Mouse (Mus musculus): ENCODE measurements around the gene Nutm1. TPM values are rescaled to one million over a fixed set of nuclear protein-coding genes. Genes with fewer than 3 reads are reported as not detected.

The Nutm1 gene
- polyA plus RNA-seq, 1 experiment from 2014 or later, result not detected

- DNase-seq (ENCODE audit: low spot score) (peak; percentile 93), ATAC-seq (replicated peaks; ENCODE audit: low FRiP score) (peak; percentile 90)
- under 1% methylated on average over 85 of the region's 85 CpGs for WGBS
- Histone ChIP-seq H3K4me2 (peak within 1 kb of the TSS; percentile 94), H3K27me3 (replicated peaks; ENCODE audit: control insufficient read depth, insufficient read depth, low read length) (no peaks in the 10 kb centered on the region), H3K9ac (ENCODE audit: low read depth, low read length) (peak within 1 kb of the TSS; percentile 78), H3K36me3 (ENCODE audit: control insufficient read depth, insufficient read depth, low read length) (no peaks in the 10 kb centered on the region), H3K4me3 (ENCODE audit: low read depth, low read length) (peak within 1 kb of the TSS; percentile 77), H3K9me3 (ENCODE audit: control insufficient read depth, low read length) (no peaks in the 10 kb centered on the region), H3K4me1 (replicated peaks; ENCODE audit: control insufficient read depth, insufficient read depth, low read length) (peaks cover 18% of the 10 kb centered on the region), H3K27ac (ENCODE audit: low read depth, low read length) (peak within 1 kb of the TSS; percentile 88)
These were observed 6.6 kb upstream of the Nutm1 start, which contains the start of gene Slc12a6 for GRCm38 (mm10) chr2:112265448-112266241. Slc12a6 (plus strand) TSS chr2:112265825.

DNA sequence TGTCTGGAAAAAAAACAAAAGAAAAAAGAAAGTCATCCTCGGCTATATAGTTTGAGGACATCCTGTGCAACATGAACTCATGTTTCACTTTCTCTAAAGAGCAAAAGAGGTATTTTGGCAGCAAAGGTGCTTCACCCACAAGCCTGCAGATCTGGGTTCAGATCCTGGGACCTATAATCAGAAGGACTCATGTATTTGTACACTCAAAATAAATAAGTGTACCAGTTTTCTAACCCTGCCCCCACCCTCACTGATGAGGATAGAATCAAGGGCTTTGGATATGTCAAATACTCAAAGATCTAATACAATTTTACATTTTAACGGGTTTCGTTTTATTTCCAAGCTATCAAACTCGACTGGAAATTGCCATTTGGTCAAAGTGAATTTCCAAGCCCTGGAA, 5.3 kb upstream of the Nutm1 start:
- Histone ChIP-seq H3K4me2 (peak overlapping the region; percentile 94), H3K4me3 (ENCODE audit: low read depth, low read length) (peak overlapping the region; percentile 77; the same call in 1 of the 2 replicates), H3K9me3 (ENCODE audit: control insufficient read depth, low read length) (no peaks in the 10 kb centered on the region), H3K27ac (ENCODE audit: low read depth, low read length) (no peak overlapping the region), H3K9ac (ENCODE audit: low read depth, low read length) (no peak overlapping the region), H3K4me1 (replicated peaks; ENCODE audit: control insufficient read depth, insufficient read depth, low read length) (peaks cover 14% of the 10 kb centered on the region), H3K27me3 (replicated peaks; ENCODE audit: control insufficient read depth, insufficient read depth, low read length) (no peaks in the 10 kb centered on the region), H3K36me3 (ENCODE audit: control insufficient read depth, insufficient read depth, low read length) (no peaks in the 10 kb centered on the region)
- ATAC-seq (replicated peaks; ENCODE audit: low FRiP score), result no peak
- whole genome bisulfite sequencing, result 70% methylated on average over 4 of the region's 4 CpGs
- no peak for DNase-seq (ENCODE audit: low spot score)

DNA sequence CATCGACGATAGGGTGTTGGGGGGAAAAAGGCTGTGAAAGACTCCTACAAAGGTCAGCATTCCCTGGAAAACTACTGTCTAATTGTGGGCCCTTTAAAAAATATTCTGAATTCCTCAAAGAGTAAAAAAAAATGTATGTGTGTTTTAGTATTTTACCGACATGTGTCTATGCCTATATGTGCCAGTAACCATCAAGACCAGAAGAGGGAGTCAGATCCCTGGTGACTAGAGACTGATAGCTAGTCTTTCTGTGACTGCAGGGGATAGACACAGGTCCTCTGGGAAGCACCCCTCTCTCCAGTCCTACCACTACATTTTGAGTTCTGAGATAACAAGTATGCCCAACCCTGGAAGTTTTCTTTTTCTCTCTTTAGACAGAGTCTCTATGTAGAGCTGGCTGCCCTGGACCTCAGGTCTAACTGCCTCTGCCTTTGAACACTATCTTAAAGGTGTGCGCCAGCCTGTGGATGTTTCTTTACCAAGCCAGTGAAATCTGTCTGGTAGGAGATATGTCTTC, 3.7 kb upstream of the Nutm1 start:
- ATAC-seq (replicated peaks; ENCODE audit: low FRiP score) (peak; percentile 42; the same call in 1 of the 2 replicates), DNase-seq (ENCODE audit: low spot score) (no peak)
- Histone ChIP-seq H3K36me3 (ENCODE audit: control insufficient read depth, insufficient read depth, low read length) (no peaks in the 10 kb centered on the region), H3K4me3 (ENCODE audit: low read depth, low read length) (peak overlapping the region; percentile 65), H3K4me2 (peak overlapping the region; percentile 69), H3K9ac (ENCODE audit: low read depth, low read length) (peak overlapping the region; percentile 77), H3K9me3 (ENCODE audit: control insufficient read depth, low read length) (no peaks in the 10 kb centered on the region), H3K4me1 (replicated peaks; ENCODE audit: control insufficient read depth, insufficient read depth, low read length) (peaks cover 14% of the 10 kb centered on the region), H3K27me3 (replicated peaks; ENCODE audit: control insufficient read depth, insufficient read depth, low read length) (no peaks in the 10 kb centered on the region), H3K27ac (ENCODE audit: low read depth, low read length) (peak overlapping the region; percentile 81; the same call in 1 of the 2 replicates)
- 26% methylated on average over 4 of the region's 4 CpGs for WGBS

- Histone ChIP-seq H3K27ac (ENCODE audit: low read depth, low read length) (peak within 1 kb of the TSS; percentile 81), H3K4me2 (peak within 1 kb of the TSS; percentile 69), H3K27me3 (replicated peaks; ENCODE audit: control insufficient read depth, insufficient read depth, low read length) (no peaks in the 10 kb centered on the region), H3K9ac (ENCODE audit: low read depth, low read length) (peak within 1 kb of the TSS; percentile 77), H3K36me3 (ENCODE audit: control insufficient read depth, insufficient read depth, low read length) (no peaks in the 10 kb centered on the region), H3K9me3 (ENCODE audit: control insufficient read depth, low read length) (no peaks in the 10 kb centered on the region), H3K4me3 (ENCODE audit: low read depth, low read length) (peak within 1 kb of the TSS; percentile 65), H3K4me1 (replicated peaks; ENCODE audit: control insufficient read depth, insufficient read depth, low read length) (peaks cover 14% of the 10 kb centered on the region)
- ATAC-seq (replicated peaks; ENCODE audit: low FRiP score) (peak; percentile 51), DNase-seq (ENCODE audit: low spot score) (peak; percentile 83)
- WGBS, result under 1% methylated on average over 36 of the region's 36 CpGs
These were observed 2.9 kb upstream of the Nutm1 start, which contains the start of gene Nop10 for GRCm38 (mm10) chr2:112261748-112262653. Nop10 (plus strand) TSS chr2:112261926.

DNA sequence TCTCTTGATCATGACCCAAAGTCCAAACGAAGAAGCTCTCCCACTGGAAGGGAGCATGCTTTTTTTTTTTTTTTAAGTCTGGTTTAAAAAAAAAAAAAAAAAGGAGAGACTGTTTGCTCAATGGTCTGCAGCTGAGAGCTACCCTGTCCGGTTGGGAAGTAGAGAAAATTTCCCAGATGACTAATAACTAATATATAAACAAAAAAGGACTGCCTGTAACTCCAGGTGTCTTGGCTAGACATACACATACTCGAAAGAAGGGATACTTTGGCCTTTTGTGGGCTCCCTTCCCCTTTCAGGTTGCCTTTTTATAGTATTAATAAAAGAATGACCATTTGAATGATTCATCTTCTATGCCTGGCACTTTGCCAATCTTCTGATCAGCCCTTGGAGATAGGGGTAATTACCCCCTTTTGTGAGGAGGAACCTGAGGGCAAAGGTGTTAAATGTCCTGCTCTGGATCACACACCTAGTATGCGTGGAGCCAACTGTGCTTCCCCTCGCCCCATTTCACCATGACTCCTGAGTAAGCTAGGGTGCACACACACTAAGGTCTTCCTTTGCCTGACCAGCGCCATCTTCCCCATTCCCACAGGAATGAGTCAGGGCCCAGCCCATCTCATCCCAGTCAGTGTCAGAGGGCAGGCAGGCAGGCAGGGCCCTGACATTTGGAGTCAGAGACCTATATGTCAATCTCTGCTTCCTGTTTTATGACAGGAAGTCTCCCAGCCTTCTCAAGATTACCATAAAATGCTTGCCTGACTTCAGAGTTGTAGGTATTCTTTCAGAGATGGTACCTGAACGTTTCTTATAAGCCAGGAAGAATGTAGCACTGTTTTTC, 4.2 kb downstream of the Nutm1 start:
- no peak overlapping the region for H3K4me2 ChIP-seq
- no peaks in the 10 kb centered on the region for H3K27me3 ChIP-seq (replicated peaks; ENCODE audit: control insufficient read depth, insufficient read depth, low read length)
- ATAC-seq (replicated peaks; ENCODE audit: low FRiP score), result no peak
- no peak overlapping the region for H3K9ac ChIP-seq (ENCODE audit: low read depth, low read length)
- no peaks in the 10 kb centered on the region for H3K36me3 ChIP-seq (ENCODE audit: control insufficient read depth, insufficient read depth, low read length)
- WGBS, result 67% methylated on average over 7 of the region's 7 CpGs
- no peaks in the 10 kb centered on the region for H3K4me1 ChIP-seq (replicated peaks; ENCODE audit: control insufficient read depth, insufficient read depth, low read length)
- DNase-seq (ENCODE audit: low spot score), result no peak
- H3K9me3 ChIP-seq (ENCODE audit: control insufficient read depth, low read length), result no peaks in the 10 kb centered on the region
- H3K4me3 ChIP-seq (ENCODE audit: low read depth, low read length), result no peak overlapping the region
- no peak overlapping the region for H3K27ac ChIP-seq (ENCODE audit: low read depth, low read length)

DNA sequence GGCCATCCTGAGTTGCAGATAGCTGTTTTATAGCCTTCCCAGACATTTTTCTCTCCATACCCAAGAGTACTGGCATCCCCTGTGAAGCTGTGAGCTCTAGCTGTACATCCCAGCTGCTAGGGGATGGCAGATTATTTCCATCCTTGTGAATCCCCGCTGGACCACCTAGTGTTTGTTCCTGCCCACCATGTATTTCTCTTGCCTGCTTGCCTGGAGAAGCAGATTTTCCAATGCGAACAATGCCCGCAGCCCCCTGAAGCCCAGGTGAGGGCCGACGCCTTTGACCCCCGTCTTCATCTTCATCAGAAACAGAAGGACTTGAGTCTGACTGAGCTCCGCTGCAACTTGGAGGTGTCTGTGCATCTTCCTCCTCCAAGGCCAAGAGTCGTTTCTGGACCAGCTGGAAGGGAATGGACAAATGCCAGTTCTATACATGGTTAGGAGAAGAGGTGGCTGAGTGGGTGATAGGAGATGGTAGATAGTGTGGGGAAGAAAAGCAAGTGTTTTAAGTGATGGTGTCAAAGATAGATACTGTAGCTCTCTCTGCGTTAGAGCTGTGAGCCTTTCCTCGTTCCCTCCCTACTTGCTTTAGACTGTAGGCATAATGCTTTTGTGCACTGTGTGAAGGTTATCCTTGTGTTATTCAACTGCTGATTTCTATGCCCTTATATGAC, 9.2 kb downstream of the Nutm1 start:
- 89% methylated on average over 10 of the region's 10 CpGs for WGBS
- Histone ChIP-seq H3K9me3 (ENCODE audit: control insufficient read depth, low read length) (no peaks in the 10 kb centered on the region), H3K4me1 (replicated peaks; ENCODE audit: control insufficient read depth, insufficient read depth, low read length) (no peaks in the 10 kb centered on the region), H3K4me2 (no peak overlapping the region), H3K36me3 (ENCODE audit: control insufficient read depth, insufficient read depth, low read length) (no peaks in the 10 kb centered on the region), H3K9ac (ENCODE audit: low read depth, low read length) (no peak overlapping the region), H3K27me3 (replicated peaks; ENCODE audit: control insufficient read depth, insufficient read depth, low read length) (no peaks in the 10 kb centered on the region), H3K4me3 (ENCODE audit: low read depth, low read length) (no peak overlapping the region), H3K27ac (ENCODE audit: low read depth, low read length) (no peak overlapping the region)
- DNase-seq (ENCODE audit: low spot score) (no peak), ATAC-seq (replicated peaks; ENCODE audit: low FRiP score) (no peak)

DNA sequence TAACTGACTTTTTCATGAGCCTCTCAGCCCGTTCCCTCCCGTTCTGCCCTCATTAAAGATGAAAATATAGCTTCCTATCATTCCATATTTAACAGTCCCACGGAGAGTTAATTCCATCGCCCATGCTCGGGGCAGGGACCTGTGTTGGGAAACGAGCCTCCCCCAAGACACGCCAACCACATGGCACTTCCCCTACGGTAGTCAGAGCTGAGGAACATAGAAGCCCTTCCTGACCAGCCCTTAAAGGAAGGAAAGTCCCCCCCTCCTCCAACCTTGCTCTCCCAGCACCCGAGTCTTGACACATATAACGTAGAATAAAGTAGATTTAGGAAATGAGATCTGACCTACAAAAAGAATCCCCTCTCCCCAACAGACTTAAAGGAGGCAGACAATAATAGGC, 11.8 kb downstream of the Nutm1 start:
- ATAC-seq (replicated peaks; ENCODE audit: low FRiP score) (no peak), DNase-seq (ENCODE audit: low spot score) (no peak)
- Histone ChIP-seq H3K4me3 (ENCODE audit: low read depth, low read length) (no peak overlapping the region), H3K27me3 (replicated peaks; ENCODE audit: control insufficient read depth, insufficient read depth, low read length) (no peaks in the 10 kb centered on the region), H3K9ac (ENCODE audit: low read depth, low read length) (no peak overlapping the region), H3K4me1 (replicated peaks; ENCODE audit: control insufficient read depth, insufficient read depth, low read length) (no peaks in the 10 kb centered on the region), H3K36me3 (ENCODE audit: control insufficient read depth, insufficient read depth, low read length) (no peaks in the 10 kb centered on the region), H3K27ac (ENCODE audit: low read depth, low read length) (no peak overlapping the region), H3K4me2 (no peak overlapping the region), H3K9me3 (ENCODE audit: control insufficient read depth, low read length) (no peaks in the 10 kb centered on the region)
- WGBS, result 73% methylated on average over 10 of the region's 10 CpGs

All from liver, embryonic 11.5 days (tissue).